ENCODE assay signal across 13 mouse cellular contexts in genomic region chr1:151861334-151861995, GRCm38 (mm10).
DNase-seq lines count a peak whose midpoint lies in the region; TF ChIP-seq lines count a peak whose summit lies in the region.
"Had no signal": no experiment of that assay in that cellular context is flagged by ENCODE, and none has a peak within 500 bp of the region (broad histone marks: within the 10 kb centered on the region; RNA-seq: fewer than 3 reads in every experiment).

No protein-coding gene starts in this region.

- TF ChIP-seq POLR2A in bone marrow macrophage, adult 2 months (IDR thresholded peaks at IDR 0.05; ENCODE audit: borderline replicate concordance, low read depth, low read length), result no peak

- H3K27ac ChIP-seq in layer of hippocampus, adult 2 months, result no peak overlapping the region
- no peak overlapping the region for H3K27ac ChIP-seq in bone marrow macrophage, adult 2 months (ENCODE audit: insufficient read depth, low read depth, low read length)
- no peak overlapping the region for H3K27ac ChIP-seq in left cerebral cortex, adult 2 months
- H3K27ac ChIP-seq: hindbrain, embryonic 10.5 days; liver, embryonic 12.5 days had no signal

- no peak overlapping the region for H3K4me3 ChIP-seq in layer of hippocampus, adult 2 months
- H3K4me3 ChIP-seq in bone marrow macrophage, adult 2 months (ENCODE audit: insufficient read depth, low read length), result no peak overlapping the region
- no peak overlapping the region for H3K4me3 ChIP-seq in left cerebral cortex, adult 2 months
- H3K4me3 ChIP-seq: hindbrain, embryonic 10.5 days; liver, embryonic 12.5 days had no signal

- TF ChIP-seq CTCF in layer of hippocampus, adult 2 months (conservative IDR thresholded peaks at IDR 0.05), result peak; percentile 27
- peak; percentile 29; the same call in 1 of the 2 replicates for TF ChIP-seq CTCF in bone marrow macrophage, adult 2 months (IDR thresholded peaks at IDR 0.05; ENCODE audit: low read depth, low read length)
- no peak for TF ChIP-seq CTCF in left cerebral cortex, adult 2 months (IDR thresholded peaks at IDR 0.05)

- H3K4me1 ChIP-seq in bone marrow macrophage, adult 2 months (ENCODE audit: control insufficient read depth, insufficient read depth, low read length), result peaks cover 24% of the 10 kb centered on the region
- H3K4me1 ChIP-seq: liver, embryonic 12.5 days had no signal

- DNase-seq in layer of hippocampus, adult 2 months (ENCODE audit: low spot score in 2 of 2), result no peak
- no peak for DNase-seq in layer of hippocampus, adult 9-10 months (ENCODE audit: low spot score)
- peak; percentile 12 for DNase-seq in urinary bladder, postnatal 14 days (ENCODE audit: low spot score)
- DNase-seq in urinary bladder, postnatal 25 days (ENCODE audit: low spot score), result no peak
- no peak for DNase-seq in adrenal gland, postnatal 4 days (ENCODE audit: low spot score in 2 of 2)
- no peak for DNase-seq in left cerebral cortex, adult 2 months (ENCODE audit: extremely low spot score in 1 of 2, low spot score in 2 of 2)
- DNase-seq: cerebellum, adult 11 months; gastrocnemius, postnatal 36 days; kidney, adult 18-20 months; thymus, adult 2 months had no signal

- intact Hi-C loops in left cerebral cortex, adult 2 months (cut with DNase I), result no loop called here
